Mouse (Mus musculus) G1E-ER4 (cell line): ENCODE data around the gene Wapl. TPM values are rescaled to one million over a fixed set of nuclear protein-coding genes. Genes with fewer than 3 reads are reported as not detected.

ENCODE experiments used
- GATA1 ChIP-seq: IDR thresholded peaks from one replicate; pipeline ENCODE4 v1.8.0; 2012; ENCODE audit warnings: low read length, inconsistent platforms
- polyA plus RNA-seq: library from polyadenylated mRNA; stranded (reverse); fragments of >175 nt; gene quantifications from 2 replicates; pipeline ENCODE4 v1.2.3, GENCODE M21; 2012

The Wapl gene
- polyA plus RNA-seq, 1 experiment: 33.9 TPM

- no peak for TF ChIP-seq GATA1
These were observed 89.0 kb downstream of the Wapl start for GRCm38 (mm10) chr14:34762682-34763081.

GRCm38 (mm10) chr14:34763771-34764539 lies 90.2 kb downstream of the Wapl start:
- no peak for TF ChIP-seq GATA1

GRCm38 (mm10) chr14:34764908-34765307 lies 91.2 kb downstream of the Wapl start:
- TF ChIP-seq GATA1: no peak

- no peak for TF ChIP-seq GATA1
These were observed 91.7 kb downstream of the Wapl start for GRCm38 (mm10) chr14:34765380-34765779.

- TF ChIP-seq GATA1: no peak
These were observed 92.5 kb downstream of the Wapl start for GRCm38 (mm10) chr14:34766181-34766580.

- no peak for TF ChIP-seq GATA1
These were observed 94.6 kb downstream of the Wapl start for GRCm38 (mm10) chr14:34768373-34768772.

- TF ChIP-seq GATA1: no peak
These were observed 95.4 kb downstream of the Wapl start for GRCm38 (mm10) chr14:34769021-34769566.

GRCm38 (mm10) chr14:34769567-34770158 lies 95.9 kb downstream of the Wapl start:
- no peak for TF ChIP-seq GATA1

DNA sequence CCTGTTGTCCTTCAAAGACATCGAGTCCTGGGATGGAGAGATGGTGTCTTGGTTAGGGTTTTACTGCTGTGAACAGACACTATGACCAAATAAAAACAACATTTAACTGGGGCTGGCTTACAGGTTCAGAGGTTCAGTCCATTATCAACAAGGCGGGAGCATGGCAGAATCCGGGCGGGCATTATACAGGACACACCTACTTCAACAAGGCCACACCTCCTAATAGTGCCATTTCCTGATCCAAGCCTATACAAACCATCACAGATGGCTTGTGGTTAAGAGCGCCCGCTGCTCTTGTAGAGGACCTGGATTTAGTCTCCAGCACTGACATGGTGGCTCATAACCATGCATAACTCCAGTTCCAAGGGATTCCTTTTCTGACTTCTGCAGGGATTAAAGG lies 96.7 kb downstream of the Wapl start:
- no peak for TF ChIP-seq GATA1

DNA sequence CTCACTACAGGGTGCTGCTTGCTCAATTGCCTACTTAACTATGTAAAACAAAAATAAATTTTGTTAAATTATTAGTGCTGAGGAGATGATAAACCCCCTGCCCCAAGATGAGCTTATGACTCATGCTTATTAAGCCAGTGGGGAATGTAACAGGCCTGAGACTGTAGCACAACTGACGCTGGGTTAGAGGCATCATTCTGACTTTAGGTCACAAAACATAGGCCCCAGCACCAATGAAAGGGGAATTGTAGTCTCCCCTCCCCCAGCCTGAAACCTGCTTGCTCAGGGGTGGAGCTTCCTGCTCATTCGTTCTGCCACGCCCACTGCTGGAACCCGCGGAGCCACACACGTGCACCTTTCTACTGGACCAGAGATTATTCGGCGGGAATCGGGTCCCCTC lies 97.9 kb downstream of the Wapl start:
- no peak for TF ChIP-seq GATA1

GRCm38 (mm10) chr14:34772132-34772531 lies 98.4 kb downstream of the Wapl start:
- no peak for TF ChIP-seq GATA1

GRCm38 (mm10) chr14:34773681-34774080 lies 100.0 kb downstream of the Wapl start:
- no peak for TF ChIP-seq GATA1

DNA sequence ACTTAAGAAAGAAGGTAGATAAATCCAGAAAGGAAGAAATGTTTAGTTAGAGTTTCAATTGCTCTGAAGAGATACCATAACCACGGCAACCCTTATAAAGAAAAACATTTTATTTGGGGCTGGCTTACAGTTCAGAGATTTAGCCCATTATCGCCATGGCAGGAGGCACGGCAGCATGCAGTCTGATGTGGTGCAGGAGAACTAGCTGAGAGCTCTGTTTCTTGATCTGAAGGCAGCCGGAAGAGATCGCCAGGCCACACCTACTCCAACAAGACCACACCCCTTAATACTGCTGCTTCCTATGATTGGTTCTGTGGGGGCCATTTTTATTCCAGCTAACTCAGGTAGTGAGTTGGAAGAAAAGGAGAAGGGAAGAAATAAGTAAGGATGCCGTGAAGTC lies 100.5 kb downstream of the Wapl start:
- no peak for TF ChIP-seq GATA1

DNA sequence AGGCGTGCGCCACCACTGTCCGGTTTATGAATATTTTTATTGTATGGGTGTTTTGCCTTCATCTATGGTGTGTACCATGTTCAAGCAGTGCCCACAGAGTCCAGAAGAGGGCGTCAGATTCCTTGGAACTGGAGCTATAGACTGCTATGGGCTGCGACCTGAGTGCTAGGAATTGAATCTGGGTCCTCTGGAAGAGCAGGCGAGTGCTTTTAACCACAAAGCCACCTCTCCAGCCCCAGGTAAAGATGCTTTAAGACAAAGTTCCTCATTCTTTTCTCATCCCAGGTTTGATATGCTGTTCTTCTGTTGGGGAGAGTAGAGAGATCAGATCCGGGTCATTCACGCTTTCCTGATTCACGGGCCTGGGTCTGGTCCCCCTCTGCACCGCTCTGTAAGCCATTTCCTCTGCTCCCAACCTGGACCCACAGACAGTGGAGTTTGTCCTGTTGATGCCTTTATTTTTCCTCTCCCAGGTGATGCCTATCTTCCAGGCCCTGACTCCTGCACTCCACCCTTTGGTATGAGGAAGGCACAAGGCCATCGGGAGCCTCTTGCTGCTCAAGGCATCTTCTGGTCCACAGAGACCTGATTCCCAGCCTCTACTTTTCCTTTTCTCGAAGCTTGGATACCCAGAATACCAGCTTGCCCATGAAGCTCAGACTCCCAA lies 103.1 kb downstream of the Wapl start:
- TF ChIP-seq GATA1: no peak

GRCm38 (mm10) chr14:34777810-34778209 lies 104.1 kb downstream of the Wapl start:
- TF ChIP-seq GATA1: no peak

DNA sequence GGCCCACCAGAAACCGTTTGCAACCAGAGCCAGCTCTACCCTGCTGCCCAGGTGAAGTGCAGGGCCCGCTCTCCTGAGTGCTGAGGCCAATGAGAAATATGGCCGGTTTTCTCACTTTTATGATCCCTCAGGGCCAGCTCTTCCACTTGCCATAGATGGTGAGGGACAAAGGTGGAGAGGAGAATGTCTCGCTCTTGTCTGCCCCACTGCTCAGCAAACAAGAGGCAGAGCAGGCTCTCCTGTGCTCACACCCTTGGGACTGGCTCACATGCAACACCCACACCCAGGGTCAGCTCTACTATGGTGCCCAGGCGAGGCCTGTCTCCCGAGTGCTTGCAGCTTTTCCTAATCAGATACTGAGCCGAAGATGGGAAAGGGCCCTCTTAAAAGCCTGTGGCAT lies 105.0 kb downstream of the Wapl start:
- no peak for TF ChIP-seq GATA1

- no peak for TF ChIP-seq GATA1
These were observed 119.8 kb downstream of the Wapl start for GRCm38 (mm10) chr14:34793406-34794037.

Other genes with a start within 250 kb of the Wapl start
- gene Bmpr1a, start 170.6 kb upstream of the Wapl start, polyA plus RNA-seq: not detected in 2 replicates
- gene 9230112D13Rik, start 151.1 kb upstream of the Wapl start, polyA plus RNA-seq: not detected in 2 replicates
- gene Ldb3, start 85.2 kb upstream of the Wapl start, polyA plus RNA-seq: not detected in 2 replicates
- not detected in 2 replicates for gene Opn4, start 73.8 kb upstream of the Wapl start, polyA plus RNA-seq
- gene Grid1, start 146.2 kb downstream of the Wapl start, polyA plus RNA-seq: not detected in 2 replicates